Mouse (Mus musculus): ENCODE results near the gene Fam24b.
A peak's percentile ranks its signal among the peaks of the same experiment; 100 is the strongest.

The Fam24b gene

GRCm38 (mm10) chr7:131329416-131329815 lies at the start of gene Fam24b:
Fam24b (minus strand) TSS chr7:131329516.
- DNase-seq (ENCODE audit: low read depth, low spot score): no peak

DNA sequence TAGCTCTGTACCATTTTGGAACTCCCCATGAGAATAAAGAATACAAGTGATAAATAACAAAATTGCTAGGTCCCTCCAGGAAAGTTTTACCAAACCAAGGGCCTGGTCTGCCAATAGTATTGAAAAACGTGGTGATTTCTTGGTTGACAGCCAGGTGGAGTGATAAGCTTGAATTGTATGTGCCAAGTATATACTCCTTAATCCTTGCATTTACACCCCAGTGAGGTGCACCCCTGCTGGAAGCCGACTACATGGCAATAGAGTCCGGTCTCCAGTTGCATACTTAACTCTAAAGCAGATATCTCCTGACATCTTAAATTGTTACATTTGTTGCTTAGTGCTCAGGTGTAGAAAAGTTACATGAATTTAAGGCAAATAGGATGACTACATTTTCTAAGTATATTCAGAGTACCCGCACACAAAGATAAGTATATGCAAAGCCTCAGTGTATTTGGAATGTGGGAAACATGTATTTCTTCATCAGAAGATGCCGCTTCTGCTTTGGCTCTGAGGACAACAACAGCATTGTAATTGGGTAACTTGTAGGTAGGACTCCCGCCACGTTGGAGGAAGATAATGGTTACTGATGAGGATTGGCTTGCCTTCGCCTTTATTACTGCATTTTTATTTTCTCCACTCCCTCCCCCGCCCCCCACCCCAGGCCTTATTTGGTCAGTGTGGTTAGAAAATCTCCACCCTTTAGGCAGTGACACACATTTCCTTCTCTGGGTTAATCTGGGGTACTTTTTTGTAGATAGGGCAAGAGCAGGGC lies 42.8 kb upstream of the Fam24b start:
- no peak for DNase-seq (ENCODE audit: low read depth, low spot score)

DNA sequence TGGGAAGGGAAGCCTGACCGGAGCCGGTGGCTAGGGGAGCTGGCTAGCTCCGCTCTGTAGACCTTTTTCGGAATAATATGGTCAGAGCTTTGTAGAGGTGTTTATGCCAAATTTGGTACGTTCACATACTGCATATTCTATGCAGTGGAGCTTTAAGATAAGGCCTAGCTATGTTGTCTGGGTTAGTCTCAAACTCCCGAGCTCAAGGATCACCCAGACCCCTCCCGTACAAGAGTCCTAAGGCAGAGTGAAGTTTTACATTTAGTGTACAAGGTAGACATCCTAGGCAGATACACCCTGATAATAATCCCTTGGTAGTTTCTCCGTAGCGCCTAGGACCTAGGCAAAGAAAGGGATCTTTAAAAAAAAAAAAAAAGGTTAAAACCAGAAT lies 42.1 kb upstream of the Fam24b start:
- DNase-seq (ENCODE audit: low read depth, low spot score): no peak

DNA sequence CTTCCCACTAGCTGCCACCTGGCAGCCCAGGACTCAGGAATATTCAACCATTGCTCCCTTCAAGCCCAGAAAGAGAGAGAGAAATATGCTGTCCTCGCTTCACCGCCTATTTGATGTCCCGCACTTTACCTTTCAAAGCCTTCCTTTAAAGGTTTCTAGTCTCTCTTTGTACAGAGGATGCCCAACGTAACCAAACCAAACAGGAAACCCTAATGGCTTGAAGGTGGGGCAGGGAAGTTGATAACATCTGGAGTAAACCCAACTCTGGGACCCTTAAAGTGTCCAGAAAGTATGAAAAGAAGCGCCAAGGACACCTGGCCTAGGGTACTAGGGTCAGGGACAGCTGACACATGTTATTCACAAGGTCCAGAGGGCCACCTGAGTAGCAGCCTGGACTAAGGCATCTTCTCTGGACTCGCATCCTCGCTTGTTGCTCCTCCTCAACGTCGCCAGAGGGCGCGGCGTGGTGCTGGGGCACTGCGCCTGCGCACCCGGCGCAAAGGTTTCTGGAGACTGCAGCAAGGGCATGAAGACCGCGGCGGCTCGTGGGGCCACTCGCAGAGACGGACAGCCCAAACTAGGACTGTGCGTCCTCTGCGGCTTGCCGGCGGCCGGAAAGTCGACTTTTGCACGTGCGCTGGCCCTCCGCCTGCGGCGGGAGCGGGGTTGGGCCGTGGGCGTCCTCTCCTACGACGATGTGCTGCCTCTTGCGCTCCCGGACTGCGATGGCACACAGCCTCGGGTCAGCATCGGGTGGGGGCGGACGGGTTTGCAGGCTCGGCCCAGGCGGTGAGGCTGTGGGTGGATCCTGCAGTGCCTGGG lies 41.5 kb upstream of the Fam24b start, which contains the start of gene Pstk:
Pstk (plus strand) TSS at position 494 of the 822 bp plus-strand sequence.
- peak; percentile 77 for DNase-seq (ENCODE audit: low read depth, low spot score)

DNA sequence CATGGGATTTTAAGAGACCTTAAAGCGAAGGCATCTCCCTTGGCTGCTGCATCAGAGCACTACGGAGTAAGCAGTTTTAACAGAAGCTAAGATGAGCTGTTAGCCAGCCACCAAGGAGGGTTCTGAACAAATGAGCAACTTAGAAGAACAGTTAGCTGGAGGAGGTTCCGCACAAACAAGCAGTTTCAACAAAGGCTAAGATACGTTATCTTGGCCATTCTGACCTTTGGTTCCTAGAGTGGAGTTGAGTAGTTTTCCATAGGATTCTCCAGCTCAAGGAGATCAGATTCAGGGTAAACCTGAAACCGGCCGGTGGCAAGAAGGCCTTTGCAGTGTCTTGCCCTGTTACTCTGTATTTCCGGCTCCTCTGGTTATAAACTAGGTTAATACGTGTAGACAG lies 34.8 kb upstream of the Fam24b start:
- no peak for DNase-seq (ENCODE audit: low read depth, low spot score)

GRCm38 (mm10) chr7:131362615-131363300 lies 33.4 kb upstream of the Fam24b start, which contains the start of gene 2310057M21Rik:
2310057M21Rik (minus strand) TSS chr7:131362759.
- DNase-seq (ENCODE audit: low read depth, low spot score): peak; percentile 96

DNA sequence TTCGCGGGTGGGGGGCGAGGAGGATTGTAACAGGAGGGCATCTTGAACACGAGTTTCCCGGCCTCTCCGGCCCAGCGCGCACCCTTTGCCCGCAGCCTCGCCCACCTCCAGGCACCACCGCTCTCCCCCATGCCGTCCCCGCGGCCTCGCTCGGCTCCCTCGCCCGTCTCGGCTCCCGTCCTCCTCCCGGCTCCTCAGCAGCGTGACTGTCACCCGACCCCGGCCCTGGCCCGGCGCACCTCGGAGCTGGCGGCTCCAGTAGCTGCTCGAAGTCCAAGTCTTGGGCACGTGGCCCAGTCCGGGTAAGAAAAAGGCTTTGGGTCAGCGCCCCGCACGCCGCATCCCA lies 32.9 kb upstream of the Fam24b start:
- no peak for DNase-seq (ENCODE audit: low read depth, low spot score)

DNA sequence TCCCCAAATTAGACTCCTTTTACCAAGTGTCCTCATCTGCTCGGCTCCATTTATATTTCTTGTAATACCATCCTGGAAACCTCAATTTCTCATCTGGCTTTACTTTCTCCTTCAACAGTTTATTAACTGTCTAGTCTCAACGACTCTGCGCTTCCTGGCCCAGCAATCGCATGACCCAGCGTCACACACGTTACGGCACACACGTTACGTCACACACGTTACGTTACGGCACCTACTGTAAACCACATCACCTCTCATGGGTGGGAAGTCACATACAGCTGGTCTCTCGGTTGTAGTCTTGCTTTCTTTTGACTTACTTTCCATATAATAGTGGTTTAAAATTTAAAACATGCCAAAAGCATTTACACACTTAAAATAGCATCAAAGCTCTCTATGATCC lies 26.8 kb upstream of the Fam24b start:
- DNase-seq (ENCODE audit: low read depth, low spot score): no peak

- DNase-seq (ENCODE audit: low read depth, low spot score): no peak
These were observed 16.7 kb upstream of the Fam24b start for GRCm38 (mm10) chr7:131345856-131346541.

GRCm38 (mm10) chr7:131337502-131338068 lies 8.3 kb upstream of the Fam24b start:
- DNase-seq (ENCODE audit: low read depth, low spot score): no peak

GRCm38 (mm10) chr7:131333564-131333963 lies 4.2 kb upstream of the Fam24b start, which contains the start of gene Fam24a:
Fam24a (plus strand) TSS chr7:131333864.
- no peak for DNase-seq (ENCODE audit: low read depth, low spot score)

DNA sequence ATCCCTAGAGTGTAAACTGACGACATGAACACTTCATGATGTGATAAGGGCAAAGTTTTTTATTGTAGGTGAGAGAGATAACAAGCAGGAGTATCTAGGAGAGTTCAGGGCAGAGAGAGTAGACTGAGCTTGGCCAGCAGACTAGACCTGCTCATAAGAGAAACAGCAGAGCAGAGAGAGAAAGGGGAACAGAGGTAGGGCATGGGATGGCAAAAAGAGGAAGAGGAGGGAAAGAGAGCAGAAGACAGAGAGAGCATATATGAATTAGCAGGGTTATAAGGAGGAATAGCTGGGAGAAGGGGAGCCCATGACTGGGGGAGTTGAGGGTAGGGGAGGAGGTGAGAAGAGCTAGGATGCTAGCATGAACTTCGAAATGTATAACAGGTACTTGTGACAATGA lies 2.4 kb upstream of the Fam24b start:
- no peak for DNase-seq (ENCODE audit: low read depth, low spot score)

DNA sequence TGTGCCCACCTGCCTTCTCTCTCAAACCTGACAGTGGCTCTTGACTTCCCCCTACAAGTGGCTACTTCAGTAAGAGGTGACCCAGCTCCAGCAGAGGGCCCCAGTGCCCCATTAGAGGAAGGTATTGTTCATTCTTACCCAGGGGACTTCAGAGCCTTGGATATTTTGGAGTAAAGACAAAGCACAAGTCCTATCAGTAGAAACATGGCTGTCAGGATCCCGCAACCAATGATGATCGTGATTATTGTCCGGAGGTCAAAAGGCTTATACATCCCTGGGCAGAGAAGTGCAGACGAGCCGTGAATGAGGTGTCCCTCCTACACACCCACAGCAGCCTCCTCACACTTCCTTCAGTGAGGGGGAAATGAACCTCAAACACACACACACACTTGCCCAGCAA lies 2.3 kb downstream of the Fam24b start:
- no peak for DNase-seq (ENCODE audit: low read depth, low spot score)

GRCm38 (mm10) chr7:131322192-131322591 lies 7.1 kb downstream of the Fam24b start, which contains the start of gene Cuzd1:
Cuzd1 (minus strand) TSS chr7:131322292.
- DNase-seq (ENCODE audit: low read depth, low spot score): no peak

GRCm38 (mm10) chr7:131318340-131318739 lies 11.0 kb downstream of the Fam24b start:
- no peak for DNase-seq (ENCODE audit: low read depth, low spot score)

GRCm38 (mm10) chr7:131317587-131317986 lies 11.7 kb downstream of the Fam24b start:
- DNase-seq (ENCODE audit: low read depth, low spot score): no peak

- no peak for DNase-seq (ENCODE audit: low read depth, low spot score)
These were observed 14.8 kb downstream of the Fam24b start for GRCm38 (mm10) chr7:131314493-131314892.

- DNase-seq (ENCODE audit: low read depth, low spot score): no peak
These were observed 22.6 kb downstream of the Fam24b start for GRCm38 (mm10) chr7:131306733-131307132.

DNA sequence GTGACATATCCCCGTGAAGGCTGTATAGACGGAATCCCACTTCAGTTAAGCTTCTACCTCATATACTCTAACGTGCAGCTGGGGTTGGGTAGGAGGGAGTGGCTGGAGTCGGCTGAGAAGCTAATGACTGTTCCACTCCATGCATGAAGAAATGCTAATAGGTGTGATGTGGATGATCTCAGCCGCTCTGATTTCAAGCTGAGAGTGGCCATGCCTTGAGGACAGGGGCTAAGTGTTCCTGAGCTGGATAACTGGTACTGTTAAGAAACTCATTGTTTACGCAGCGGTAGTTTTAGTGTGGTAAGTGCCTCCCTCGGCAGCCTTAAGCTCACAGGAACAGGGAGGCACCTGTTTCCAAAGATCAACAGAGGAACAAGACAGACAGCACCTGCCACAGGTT lies 26.0 kb downstream of the Fam24b start:
- DNase-seq (ENCODE audit: low read depth, low spot score): no peak

DNA sequence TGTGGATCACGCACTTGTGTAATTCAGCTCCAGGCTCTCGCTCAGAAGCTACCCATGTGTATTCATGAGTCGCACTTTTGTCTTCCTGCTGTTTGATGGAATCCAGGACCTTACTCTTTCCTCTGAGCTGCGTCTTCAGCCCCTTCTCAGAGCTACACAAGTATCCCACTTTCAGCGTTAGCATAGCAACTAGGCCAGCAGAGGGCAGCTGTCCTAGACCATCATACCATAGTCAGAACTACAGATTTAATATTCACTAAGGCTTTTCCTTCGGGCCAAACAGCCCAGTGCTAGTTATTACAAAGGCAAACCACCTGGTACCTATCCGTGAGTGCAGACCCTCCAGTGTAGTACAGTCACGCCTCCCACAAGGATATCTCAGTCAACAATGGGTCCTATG lies 32.2 kb downstream of the Fam24b start:
- DNase-seq (ENCODE audit: low read depth, low spot score): no peak

Measured in retina, adult 2 months (tissue).